Mouse (Mus musculus): ENCODE results near the gene Slc25a19.
"Not testable (repeated sequence)": the region's sequence is repeated elsewhere in the genome, so short reads cannot be mapped to it uniquely, and the experiment has no call there.

The Slc25a19 gene

GRCm38 (mm10) chr11:115627705-115628464, at the start of gene Slc25a19:
Slc25a19 (minus strand) TSS chr11:115628295.
- peak; percentile 99 for DNase-seq (ENCODE audit: low spot score)

DNA sequence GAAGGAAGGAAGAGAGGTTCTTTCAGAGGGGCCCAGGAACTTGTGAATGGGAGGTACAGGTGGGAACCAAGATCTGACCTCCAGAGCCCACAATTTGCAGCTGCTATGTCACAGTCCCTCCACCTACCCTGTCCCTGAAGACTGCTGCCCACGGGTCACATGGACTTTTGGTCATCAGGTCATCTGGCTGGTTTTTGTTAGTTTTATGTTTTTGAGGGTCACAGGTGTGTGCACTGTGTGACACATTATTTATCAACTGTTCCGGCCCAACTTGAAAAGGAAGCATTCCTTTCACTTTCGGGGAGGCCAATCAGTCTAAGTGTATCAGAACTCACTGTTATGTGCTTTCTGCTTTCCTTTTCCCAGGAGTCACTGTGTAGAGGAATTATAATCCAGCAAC, 49.4 kb upstream of the Slc25a19 start:
- no peak for DNase-seq (ENCODE audit: low spot score)

DNA sequence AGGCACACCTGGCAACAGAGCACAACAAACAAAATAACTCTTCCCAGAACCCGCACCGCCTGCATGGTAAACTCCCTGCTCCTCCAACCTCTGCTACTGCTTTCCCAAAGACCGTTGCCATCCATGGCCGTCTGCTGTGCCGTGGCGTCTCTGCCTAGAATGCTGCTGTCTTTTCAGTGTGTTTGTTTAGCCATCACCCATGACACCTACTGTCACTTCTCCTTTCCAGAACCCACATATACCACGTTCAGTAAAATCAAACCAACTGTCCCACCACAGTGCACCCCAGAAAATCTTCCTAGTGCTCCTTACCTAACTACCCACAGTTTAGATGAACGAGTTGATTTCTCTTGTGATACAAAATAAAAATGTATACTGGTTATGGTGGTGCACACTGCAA, 48.6 kb upstream of the Slc25a19 start:
- no peak for DNase-seq (ENCODE audit: low spot score)

GRCm38 (mm10) chr11:115674235-115674865, 46.3 kb upstream of the Slc25a19 start:
- no peak for DNase-seq (ENCODE audit: low spot score)

DNA sequence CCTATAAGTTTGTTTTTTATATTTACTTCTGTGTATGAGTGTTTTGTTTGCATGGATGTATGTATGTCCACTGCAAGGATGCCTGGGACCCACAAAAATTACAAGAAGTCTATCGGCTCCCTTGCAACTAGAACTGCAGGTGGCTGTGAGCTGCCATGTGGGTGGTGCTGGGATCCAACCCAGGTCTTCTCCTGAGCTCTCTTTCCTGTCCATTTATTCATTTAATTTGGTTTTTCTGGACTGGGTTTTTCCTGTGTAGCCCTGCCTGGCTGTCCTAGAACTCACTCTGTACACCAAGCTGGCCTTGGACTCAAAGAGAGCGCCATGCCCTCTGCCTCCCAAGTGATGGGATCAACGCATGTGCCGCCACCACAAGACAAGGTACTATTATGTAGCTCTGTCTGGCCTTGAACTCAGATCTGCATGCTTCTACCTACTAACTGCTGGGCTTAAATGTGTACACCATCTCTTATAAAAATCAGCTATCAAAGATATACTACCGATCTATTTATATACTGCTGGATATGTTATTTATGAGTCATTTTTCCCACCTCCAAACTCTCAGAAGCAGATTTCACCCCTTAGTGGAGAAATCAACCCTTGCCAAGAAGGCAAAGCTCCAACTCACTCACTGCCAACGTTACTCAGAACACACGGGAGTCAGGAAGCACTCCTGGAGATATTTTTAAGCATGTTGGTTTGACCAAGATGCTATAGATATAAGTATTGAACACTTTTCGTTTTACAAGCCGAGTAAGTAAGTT, 45.6 kb upstream of the Slc25a19 start:
- no peak for DNase-seq (ENCODE audit: low spot score)

DNA sequence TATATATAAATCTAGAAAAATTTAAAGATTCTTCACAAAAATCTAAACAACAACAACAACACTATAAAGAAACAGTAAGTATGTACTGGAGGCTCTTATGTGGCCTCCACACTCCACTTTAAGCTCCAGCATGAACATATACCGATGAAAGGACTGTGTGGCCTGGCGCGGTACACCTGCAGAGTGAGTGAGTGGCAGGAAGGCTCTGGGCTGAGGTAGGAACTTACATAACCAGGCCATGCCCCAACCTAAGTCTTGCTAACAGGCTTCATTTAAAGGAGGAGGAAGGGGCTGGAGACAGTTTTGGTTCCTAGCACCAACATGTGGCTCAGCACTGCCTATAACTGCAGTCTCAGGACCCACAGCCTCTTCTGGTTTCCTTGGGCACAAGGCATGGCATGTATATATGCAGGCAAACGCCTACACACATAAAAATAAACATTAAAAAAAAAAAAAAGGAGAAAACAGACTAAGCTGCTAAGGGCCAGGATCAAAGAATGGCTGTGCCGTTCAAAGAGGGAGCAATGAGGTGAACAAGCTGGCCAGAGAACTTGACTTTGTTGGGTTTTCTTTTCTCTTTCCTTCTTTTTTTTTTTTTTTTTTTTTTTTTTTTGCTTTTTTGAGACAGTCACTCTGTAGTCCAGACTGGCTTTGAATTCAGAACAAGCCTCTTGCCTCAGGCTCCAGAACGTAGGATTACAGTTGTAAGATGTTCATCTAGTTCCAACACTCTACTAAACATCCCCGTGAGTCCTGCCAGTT, 44.3 kb upstream of the Slc25a19 start:
- DNase-seq (ENCODE audit: low spot score), result no peak

DNA sequence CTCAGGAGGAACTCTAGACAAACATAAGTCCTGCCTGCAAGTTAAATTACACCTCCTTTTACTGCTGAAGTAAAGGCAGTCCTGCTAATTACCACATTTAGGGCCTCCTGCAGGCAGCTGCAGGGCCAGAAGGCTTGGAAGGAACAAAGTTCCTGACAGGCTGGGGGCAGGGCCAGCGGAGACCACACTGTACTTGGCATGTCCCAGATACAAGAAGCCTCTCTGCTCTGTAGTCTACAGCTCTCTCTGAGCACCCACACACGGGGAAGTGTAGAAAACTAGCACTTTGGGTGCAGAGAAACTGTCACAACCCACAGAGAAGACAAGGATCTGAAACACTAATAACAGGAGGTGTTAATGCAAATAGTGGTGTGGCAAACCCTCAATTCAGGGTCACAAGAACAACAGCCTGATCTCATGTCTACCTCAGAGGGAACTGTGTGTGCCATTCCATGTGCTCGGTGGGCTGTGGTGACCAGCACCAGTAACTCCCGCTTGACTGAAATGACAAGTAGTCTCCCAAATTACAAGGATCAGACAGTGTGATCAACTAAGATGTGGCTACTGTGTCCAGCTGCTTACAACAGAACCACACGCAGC, 42.5 kb upstream of the Slc25a19 start:
- no peak for DNase-seq (ENCODE audit: low spot score)

DNA sequence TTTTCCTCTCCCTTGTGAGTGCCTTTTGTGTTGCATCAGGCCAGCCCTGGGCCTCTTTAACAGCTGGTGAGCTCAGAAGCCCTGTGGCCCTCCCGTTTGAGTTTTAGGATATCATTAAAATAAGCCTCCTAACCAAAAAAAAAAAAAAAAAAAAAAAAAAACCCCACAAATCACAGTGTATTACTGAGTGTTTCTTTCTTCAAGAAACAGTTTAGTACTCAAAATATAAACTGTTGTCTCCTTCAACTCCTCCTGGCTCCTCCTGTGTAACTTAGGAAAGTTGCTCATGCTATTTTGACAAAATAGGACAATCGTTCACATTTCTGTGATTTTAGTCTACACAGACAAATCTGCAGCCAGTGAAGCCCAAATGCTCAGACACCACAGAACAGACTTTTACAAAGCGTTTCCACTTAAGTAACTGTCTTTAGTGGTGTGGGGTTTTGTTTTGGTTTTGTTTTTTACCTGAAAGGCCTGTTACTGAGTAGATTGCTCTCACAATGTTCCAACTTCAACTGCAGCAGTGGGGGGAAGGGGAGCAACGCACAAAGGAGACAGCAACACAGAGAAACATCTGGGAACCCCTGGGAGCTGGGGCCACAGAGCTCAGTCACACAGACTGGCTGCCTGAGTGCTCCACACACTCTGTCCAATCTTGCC, 35.7 kb upstream of the Slc25a19 start:
- no peak for DNase-seq (ENCODE audit: low spot score)

- no peak for DNase-seq (ENCODE audit: low spot score)
Measured at GRCm38 (mm10) chr11:115660376-115660775, 32.3 kb upstream of the Slc25a19 start.

DNA sequence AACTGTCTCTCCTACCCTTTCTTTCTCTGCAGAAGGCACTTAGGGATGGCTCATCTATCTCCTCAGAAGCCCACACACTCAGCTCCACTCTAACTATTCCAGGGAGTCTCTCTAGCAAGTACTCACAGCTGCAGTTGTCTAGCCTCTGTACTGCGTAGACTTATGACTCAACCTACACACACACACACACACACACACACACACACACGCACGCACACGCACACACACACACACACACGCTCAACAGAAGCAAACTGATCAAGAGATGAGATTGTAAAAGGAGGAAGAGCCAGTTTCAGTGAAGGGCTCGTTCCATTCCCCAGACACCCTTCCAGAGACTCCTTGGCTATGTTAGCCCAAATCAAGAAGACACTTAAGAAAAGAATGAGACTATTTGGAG, 30.4 kb upstream of the Slc25a19 start:
- DNase-seq (ENCODE audit: low spot score), result no peak

DNA sequence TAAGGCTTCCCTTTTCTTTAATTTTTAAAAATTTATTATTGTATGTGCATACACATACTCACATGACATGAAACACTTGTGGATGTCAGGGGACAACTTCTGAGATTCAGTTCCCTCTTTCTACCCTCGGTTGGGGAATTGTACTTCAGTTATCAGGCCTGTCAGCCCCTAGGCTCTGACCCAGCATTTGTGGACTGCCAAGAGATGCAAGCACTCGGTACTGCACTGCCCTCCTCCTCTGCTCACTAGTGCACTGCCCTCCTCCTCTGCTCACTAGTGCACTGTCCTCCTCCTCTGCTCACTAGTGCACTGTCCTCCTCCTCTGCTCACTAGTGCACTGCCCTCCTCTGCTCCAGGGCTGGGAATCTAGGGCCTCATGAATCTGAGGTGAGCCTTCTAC, 26.0 kb upstream of the Slc25a19 start:
- DNase-seq (ENCODE audit: low spot score), result no peak

GRCm38 (mm10) chr11:115653194-115653593, 25.1 kb upstream of the Slc25a19 start:
- DNase-seq (ENCODE audit: low spot score), result no peak

GRCm38 (mm10) chr11:115651680-115652079, 23.6 kb upstream of the Slc25a19 start:
- no peak for DNase-seq (ENCODE audit: low spot score)

- DNase-seq (ENCODE audit: low spot score), result no peak
Measured at GRCm38 (mm10) chr11:115649706-115650105, 21.6 kb upstream of the Slc25a19 start.

DNA sequence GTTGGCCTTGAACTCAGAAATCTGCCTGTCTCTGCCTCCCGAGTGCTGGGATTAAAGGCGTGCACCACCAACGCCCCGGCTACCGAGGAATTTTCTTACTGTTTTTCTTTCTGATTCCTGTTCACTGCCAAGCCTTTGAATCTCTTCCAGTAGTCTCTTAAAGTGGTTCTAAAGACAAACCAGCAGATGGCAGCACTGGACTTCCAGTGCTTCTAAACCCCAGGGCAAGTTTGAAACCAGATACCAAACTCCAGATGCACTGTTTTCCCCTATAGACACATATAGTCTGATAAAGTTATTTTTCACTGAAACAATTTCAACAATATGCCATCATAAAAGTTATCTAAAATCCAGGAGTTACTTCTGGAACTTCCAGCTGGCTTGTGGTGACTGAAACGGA, 19.4 kb upstream of the Slc25a19 start:
- DNase-seq (ENCODE audit: low spot score), result peak; percentile 71

DNA sequence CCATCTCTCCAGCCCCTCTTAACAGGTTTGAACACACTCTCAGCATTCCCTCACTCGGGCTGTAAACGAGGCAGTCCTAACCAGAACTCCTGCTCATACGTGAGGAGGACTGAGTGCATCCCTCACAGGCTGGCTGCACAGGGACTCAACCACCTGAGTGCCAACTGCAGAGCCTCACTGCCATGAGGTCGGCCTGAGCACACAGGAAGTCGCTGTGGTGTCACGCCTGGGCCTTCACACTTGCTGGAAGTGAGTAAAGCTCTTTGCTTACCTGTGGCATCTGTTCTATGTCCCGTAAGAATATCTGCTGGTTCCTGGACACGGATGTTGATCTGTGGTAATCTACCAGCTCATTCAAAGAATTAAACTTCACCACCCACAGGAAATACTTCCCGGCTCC, 18.3 kb upstream of the Slc25a19 start:
- DNase-seq (ENCODE audit: low spot score), result no peak

DNA sequence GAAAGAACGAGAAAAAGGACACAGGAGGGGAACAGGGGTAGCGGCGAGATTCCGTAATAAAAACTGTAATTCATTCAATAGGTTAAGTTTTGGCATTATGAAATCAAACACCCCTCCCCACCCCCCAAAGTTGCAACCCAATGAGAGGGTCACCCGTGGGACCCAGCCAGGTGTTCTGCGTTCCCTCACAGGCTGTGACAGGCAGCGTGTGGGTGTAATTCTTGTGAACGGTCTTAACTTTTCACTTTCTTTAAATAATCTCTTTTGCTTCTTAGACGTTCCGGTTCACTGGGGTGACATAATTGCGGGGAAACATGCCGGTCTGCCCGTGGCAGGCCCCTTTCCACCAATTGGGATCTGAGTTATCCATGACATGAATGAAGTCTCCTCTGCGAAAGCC, 17.4 kb upstream of the Slc25a19 start:
- DNase-seq (ENCODE audit: low spot score), result not testable (repeated sequence)

DNA sequence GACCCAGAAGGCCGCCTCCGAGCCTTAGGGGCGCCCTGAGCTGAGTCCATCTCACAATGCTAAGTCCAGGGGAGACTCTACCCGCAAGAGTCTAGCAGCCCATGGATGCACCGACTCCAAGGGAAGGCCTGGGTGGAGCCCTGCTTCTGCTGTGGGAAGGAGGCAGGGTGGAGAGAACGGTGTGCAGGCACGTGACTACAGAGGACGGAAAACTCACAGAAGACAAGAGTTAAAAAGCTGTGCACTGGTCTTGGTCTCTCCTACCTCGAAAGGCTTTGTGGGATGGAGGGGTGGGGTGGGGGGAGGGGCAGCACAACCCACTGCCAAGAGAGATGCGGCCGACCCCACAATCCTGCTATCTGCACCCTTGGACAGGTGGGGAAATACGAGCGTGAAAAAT, 16.2 kb upstream of the Slc25a19 start:
- DNase-seq (ENCODE audit: low spot score), result no peak

DNA sequence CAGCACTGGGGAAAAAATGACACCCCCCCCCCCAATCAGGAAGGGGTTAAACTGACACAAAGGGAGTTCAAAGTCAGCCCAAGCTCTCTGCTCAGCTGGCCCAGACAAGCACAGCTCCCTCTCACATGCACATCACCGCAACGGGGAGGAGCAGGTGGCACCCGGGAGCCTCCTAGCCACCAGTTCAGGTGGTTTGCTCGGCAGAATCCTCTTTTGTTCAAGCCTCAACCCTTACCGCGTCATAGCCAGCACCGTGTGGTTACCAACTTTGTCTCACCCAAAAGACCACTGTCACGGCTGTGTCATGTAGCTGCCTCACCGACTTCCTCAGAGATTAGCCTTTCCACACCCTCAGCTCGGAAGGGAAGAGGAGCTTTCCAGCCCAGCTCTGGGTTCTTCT, 15.2 kb upstream of the Slc25a19 start:
- no peak for DNase-seq (ENCODE audit: low spot score)

DNA sequence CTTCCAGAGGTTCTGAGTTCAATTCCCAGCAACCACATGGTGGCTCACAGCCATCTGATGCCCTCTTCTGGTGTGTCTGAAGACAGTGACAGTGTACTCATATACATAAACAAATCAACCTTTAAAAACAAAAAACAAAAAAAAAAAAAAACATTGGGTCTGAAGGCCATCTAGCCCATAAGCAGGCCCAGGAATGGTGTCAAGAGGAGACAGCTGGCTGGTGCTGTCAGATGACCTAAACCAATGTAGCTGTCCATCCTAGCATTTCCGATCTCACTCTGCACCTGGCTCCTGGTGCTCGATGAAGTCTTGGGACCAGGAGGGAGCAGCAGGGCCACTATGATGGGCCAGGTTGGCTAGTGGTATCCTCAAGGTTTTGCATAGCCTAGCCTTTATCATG, 14.6 kb upstream of the Slc25a19 start:
- no peak for DNase-seq (ENCODE audit: low spot score)

DNA sequence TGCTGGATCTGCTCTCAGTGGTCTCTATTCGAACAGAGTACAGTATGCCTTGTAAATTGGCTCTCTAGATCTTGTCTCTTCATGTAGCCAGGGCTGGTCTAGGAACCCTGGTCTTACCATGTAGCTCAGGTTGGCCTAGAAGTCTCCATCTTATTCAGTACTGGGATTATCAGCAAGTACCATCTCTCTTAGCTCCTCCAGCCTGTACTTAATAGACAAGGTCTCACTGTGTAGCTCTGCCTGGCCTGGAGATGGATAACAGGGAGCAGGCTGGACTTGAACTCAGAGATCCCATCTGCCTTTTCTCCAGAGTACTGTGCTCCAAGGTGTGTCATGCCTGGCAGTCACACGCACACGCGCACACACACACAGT, 13.6 kb upstream of the Slc25a19 start:
- no peak for DNase-seq (ENCODE audit: low spot score)

Data from c-Kit-positive CD71-positive TER-119-positive erythroid progenitor cells, embryonic 14.5 days (primary cell).